Mouse (Mus musculus) mouse trophoblast stem cell (cell line): ENCODE measurements around the gene Slc38a7.
"Not testable (repeated sequence)": the region's sequence is repeated elsewhere in the genome, so short reads cannot be mapped to it uniquely, and the experiment has no call there.

Source experiments
- in situ Hi-C, 2 experiments: fragments of 300-500 bp; cut with MseI, MboI; formaldehyde crosslinking; loops; 2 replicates in 1 of 2; 3 replicates in 1 of 2; pipeline ENCODE4 v1.15.1; 2025

The Slc38a7 gene

DNA sequence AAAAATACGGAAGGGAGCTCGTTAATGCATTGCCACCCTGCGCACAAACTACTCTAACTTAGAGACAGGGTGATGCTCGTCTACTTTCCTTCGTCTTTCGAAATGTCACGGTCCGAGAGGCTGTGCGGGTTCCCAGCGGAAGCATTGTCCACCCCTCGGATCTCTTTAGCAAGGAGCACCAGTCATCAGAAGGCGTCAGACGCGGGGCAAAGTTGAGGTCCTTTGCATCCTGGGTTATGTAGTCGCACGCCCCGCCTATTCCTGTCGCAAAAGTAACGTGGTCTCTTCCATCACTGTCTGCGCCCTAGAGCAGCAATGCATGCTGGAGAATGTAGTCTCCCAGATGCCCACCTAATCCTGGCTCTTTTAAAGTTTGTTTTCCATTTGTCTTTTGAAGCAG, 45.5 kb downstream of the Slc38a7 start:
- in situ Hi-C loops: no loop called here

DNA sequence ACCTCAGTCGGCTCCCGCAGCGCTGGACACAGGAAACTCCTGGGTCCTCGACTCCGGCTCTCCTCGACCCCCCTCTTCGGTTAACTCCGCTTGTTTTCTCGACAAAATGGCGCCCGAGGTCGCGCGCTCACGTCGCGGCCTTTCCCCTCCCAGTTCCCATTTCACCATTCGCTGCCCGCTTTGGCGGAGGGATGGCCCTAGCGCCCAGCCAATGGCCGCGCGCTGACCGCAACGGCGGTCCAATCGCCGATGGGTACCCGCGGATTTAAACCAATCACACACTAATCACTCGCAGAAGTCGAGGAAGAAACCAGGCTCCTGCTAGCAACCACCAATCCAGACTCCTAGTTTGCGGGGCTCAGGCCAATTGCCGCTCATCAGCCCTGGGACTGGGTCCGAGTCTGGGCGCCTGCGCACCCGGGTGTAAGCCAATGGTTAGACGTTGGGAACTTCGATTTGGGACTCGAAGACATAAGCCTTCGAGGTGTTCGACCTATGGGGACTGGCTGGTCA, 46.0 kb downstream of the Slc38a7 start, which contains the start of gene Cnot1:
Cnot1 (minus strand) TSS at position 134 of the 513 bp plus-strand sequence.
- in situ Hi-C loops: no loop called here

- in situ Hi-C loops: no loop called here
Measured at GRCm38 (mm10) chr8:95806461-95807191, 46.7 kb downstream of the Slc38a7 start.

DNA sequence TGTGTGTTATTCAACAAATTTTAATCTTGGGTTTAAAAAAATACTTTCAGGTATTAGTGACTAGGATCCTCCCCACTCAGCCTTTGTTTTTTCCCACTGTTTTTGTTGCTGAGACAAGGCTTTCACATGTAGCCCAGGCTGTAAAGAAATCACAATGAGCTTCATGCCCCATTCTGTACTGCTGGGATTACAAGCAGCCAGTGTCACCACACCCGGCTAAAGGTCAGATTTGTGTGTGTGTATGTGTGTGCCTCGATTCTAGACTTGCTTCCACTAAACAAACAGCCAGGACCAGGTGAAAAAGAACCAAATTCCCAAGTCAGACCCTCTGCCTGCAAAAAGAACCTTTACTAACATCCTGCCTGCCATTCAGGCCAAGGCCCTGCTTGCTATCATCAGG, 47.9 kb downstream of the Slc38a7 start:
- in situ Hi-C loops: no loop called here

- in situ Hi-C loops: no loop called here
Measured at GRCm38 (mm10) chr8:95802231-95802630, 51.1 kb downstream of the Slc38a7 start.

DNA sequence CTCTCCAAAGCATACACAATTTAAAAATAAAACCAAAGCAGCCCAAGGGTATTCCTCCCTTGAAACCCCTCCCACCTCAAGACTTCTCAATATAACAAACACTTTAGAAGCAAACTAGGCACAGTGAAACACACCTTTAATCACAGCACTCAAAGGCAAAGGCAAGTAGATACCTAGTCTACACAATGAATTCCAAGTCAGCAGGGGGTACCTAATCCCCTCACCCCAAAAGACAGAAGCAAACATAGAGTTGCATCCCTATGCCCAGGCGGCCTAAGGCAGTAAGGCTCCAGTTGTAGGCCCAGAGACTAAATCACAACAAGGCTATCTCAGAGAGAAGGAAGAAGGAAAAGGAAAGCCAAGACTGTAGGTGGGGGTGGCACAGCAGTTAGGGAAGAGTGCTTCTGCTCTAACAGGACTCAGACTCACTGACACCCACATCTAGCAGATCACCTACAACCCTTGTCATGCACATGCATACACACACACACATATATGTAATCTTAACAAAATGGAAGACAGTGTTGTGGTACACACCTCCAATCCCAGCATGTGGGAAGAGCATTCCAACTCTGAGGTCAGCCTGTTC, 51.8 kb downstream of the Slc38a7 start:
- in situ Hi-C loops: no loop called here

- in situ Hi-C loops: no loop called here
Measured at GRCm38 (mm10) chr8:95800353-95800752, 53.0 kb downstream of the Slc38a7 start.

- in situ Hi-C loops: no loop called here
Measured at GRCm38 (mm10) chr8:95799891-95800290, 53.4 kb downstream of the Slc38a7 start.

- in situ Hi-C loops: no loop called here
Measured at GRCm38 (mm10) chr8:95799117-95799516, 54.2 kb downstream of the Slc38a7 start.

DNA sequence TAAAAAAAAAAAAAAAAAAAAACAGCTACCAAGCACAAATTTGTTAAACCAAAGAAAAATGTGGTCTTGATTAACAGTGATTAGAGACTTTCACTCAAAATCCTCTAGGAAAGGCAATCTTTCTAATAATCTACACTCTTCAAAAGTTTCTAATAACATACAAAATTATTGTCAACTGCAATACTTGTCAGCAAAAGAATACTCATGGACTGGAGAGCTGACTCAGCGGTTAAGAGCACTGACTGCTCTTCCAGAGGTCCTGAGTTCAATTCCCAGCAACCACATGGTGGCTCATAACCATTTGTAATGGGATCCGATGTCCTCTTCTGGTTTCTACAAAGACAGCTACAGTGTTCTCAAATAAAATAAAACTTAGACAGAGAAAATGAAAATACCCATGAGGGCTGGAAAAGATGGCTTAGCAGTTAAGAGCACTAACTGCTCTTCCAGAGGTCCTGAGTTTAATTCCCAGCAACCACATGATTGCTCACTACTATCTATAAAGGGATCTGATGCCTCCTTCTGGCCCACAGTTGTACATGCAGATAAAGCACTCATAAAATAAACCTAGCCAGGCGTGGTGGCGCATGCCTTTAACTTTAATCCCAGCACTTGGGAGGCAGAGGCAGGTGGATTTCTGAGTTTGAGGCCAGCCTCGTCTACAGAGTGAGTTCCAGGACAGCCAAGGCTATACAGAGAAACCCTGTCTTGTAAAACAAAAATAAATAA, 57.8 kb downstream of the Slc38a7 start:
- in situ Hi-C loops: not testable (repeated sequence)
